Mouse (Mus musculus): ENCODE measurements around the gene Gcfc2. TPM values are rescaled to one million over a fixed set of nuclear protein-coding genes. Genes with fewer than 3 reads are reported as not detected.

Gene Gcfc2
- polyA plus RNA-seq, 1 experiment from 2014 or later = 7.9 TPM

- Histone ChIP-seq H3K27ac (no peak overlapping the region), H3K27me3 (replicated peaks) (no peaks in the 10 kb centered on the region), H3K9ac (no peak overlapping the region), H3K4me2 (no peak overlapping the region), H3K36me3 (peaks cover 99% of the 10 kb centered on the region), H3K9me3 (replicated peaks) (no peaks in the 10 kb centered on the region), H3K4me1 (no peaks in the 10 kb centered on the region), H3K4me3 (no peak overlapping the region)
- no peak for ATAC-seq
- WGBS (ENCODE audit: insufficient replicate concordance) = 85% methylated on average over 6 of the region's 6 CpGs
Measured at GRCm38 (mm10) chr6:81946906-81947305, 23.4 kb downstream of the Gcfc2 start.

- no peak overlapping the region for H3K4me3 ChIP-seq
- H3K27ac ChIP-seq = no peak overlapping the region
- no peak overlapping the region for H3K4me2 ChIP-seq
- no peaks in the 10 kb centered on the region for H3K4me1 ChIP-seq
- peaks cover 97% of the 10 kb centered on the region for H3K36me3 ChIP-seq
- H3K9ac ChIP-seq = no peak overlapping the region
- H3K27me3 ChIP-seq (replicated peaks) = no peaks in the 10 kb centered on the region
- no peaks in the 10 kb centered on the region for H3K9me3 ChIP-seq (replicated peaks)
- 81% methylated on average over 5 of the region's 5 CpGs for WGBS (ENCODE audit: insufficient replicate concordance)
- no peak for ATAC-seq
Measured at GRCm38 (mm10) chr6:81955133-81955532, 31.7 kb downstream of the Gcfc2 start.

- WGBS (ENCODE audit: insufficient replicate concordance) = 74% methylated on average over 4 of the region's 4 CpGs
- no peaks in the 10 kb centered on the region for H3K9me3 ChIP-seq (replicated peaks)
- no peak overlapping the region for H3K27ac ChIP-seq
- H3K4me3 ChIP-seq = no peak overlapping the region
- no peak for ATAC-seq
- H3K4me1 ChIP-seq = no peaks in the 10 kb centered on the region
- no peak overlapping the region for H3K4me2 ChIP-seq
- no peak overlapping the region for H3K9ac ChIP-seq
- no peaks in the 10 kb centered on the region for H3K27me3 ChIP-seq (replicated peaks)
- peaks cover 97% of the 10 kb centered on the region for H3K36me3 ChIP-seq
Measured at GRCm38 (mm10) chr6:81956399-81956798, 32.9 kb downstream of the Gcfc2 start.

- H3K4me2 ChIP-seq = no peak overlapping the region
- no peak overlapping the region for H3K9ac ChIP-seq
- H3K27ac ChIP-seq = no peak overlapping the region
- H3K4me3 ChIP-seq = no peak overlapping the region
- H3K36me3 ChIP-seq = peaks cover 97% of the 10 kb centered on the region
- no peaks in the 10 kb centered on the region for H3K27me3 ChIP-seq (replicated peaks)
- no peak for ATAC-seq
- 76% methylated on average over 11 of the region's 11 CpGs for WGBS (ENCODE audit: insufficient replicate concordance)
- no peaks in the 10 kb centered on the region for H3K9me3 ChIP-seq (replicated peaks)
- H3K4me1 ChIP-seq = no peaks in the 10 kb centered on the region
Measured at GRCm38 (mm10) chr6:81957992-81958391, 34.5 kb downstream of the Gcfc2 start.

GRCm38 (mm10) chr6:81959866-81960265, 36.4 kb downstream of the Gcfc2 start:
- H3K4me1 ChIP-seq = peaks cover 8% of the 10 kb centered on the region
- no peak overlapping the region for H3K4me3 ChIP-seq
- ATAC-seq = no peak
- no peaks in the 10 kb centered on the region for H3K9me3 ChIP-seq (replicated peaks)
- no peak overlapping the region for H3K27ac ChIP-seq
- no peak overlapping the region for H3K9ac ChIP-seq
- H3K27me3 ChIP-seq (replicated peaks) = no peaks in the 10 kb centered on the region
- H3K4me2 ChIP-seq = no peak overlapping the region
- WGBS (ENCODE audit: insufficient replicate concordance) = 83% methylated on average over 8 of the region's 8 CpGs
- peaks cover 90% of the 10 kb centered on the region for H3K36me3 ChIP-seq

GRCm38 (mm10) chr6:81960284-81960683, 36.8 kb downstream of the Gcfc2 start:
- H3K27ac ChIP-seq = no peak overlapping the region
- no peaks in the 10 kb centered on the region for H3K27me3 ChIP-seq (replicated peaks)
- WGBS (ENCODE audit: insufficient replicate concordance) = 87% methylated on average over 1 of the region's 1 CpGs
- no peak overlapping the region for H3K4me3 ChIP-seq
- peaks cover 12% of the 10 kb centered on the region for H3K4me1 ChIP-seq
- no peak for ATAC-seq
- no peak overlapping the region for H3K4me2 ChIP-seq
- H3K9me3 ChIP-seq (replicated peaks) = no peaks in the 10 kb centered on the region
- H3K9ac ChIP-seq = no peak overlapping the region
- H3K36me3 ChIP-seq = peaks cover 86% of the 10 kb centered on the region

- Histone ChIP-seq H3K4me2 (peak within 1 kb of the TSS; percentile 73), H3K4me3 (peak within 1 kb of the TSS; percentile 85), H3K9me3 (replicated peaks) (no peaks in the 10 kb centered on the region), H3K27me3 (replicated peaks) (peaks cover 4% of the 10 kb centered on the region; the same call in 1 of the 2 replicates), H3K27ac (peak within 1 kb of the TSS; percentile 67; the same call in 1 of the 2 replicates), H3K4me1 (peaks cover 13% of the 10 kb centered on the region), H3K9ac (peak within 1 kb of the TSS; percentile 78), H3K36me3 (peaks cover 34% of the 10 kb centered on the region)
- under 1% methylated on average over 44 of the region's 44 CpGs for WGBS (ENCODE audit: insufficient replicate concordance)
- ATAC-seq = peak; percentile 97
Measured at GRCm38 (mm10) chr6:81965296-81966067, 42.0 kb downstream of the Gcfc2 start, which contains the start of gene Mrpl19. Gene Mrpl19 (minus strand): TSS chr6:81965958.

GRCm38 (mm10) chr6:81966068-81966544, 42.6 kb downstream of the Gcfc2 start:
- peaks cover 28% of the 10 kb centered on the region for H3K36me3 ChIP-seq
- peaks cover 13% of the 10 kb centered on the region for H3K4me1 ChIP-seq
- H3K4me2 ChIP-seq = peak overlapping the region; percentile 73
- peak overlapping the region; percentile 78 for H3K9ac ChIP-seq
- H3K4me3 ChIP-seq = peak overlapping the region; percentile 85
- no peak overlapping the region for H3K27ac ChIP-seq
- ATAC-seq = peak; percentile 45
- peaks cover 4% of the 10 kb centered on the region; the same call in 1 of the 2 replicates for H3K27me3 ChIP-seq (replicated peaks)
- no peaks in the 10 kb centered on the region for H3K9me3 ChIP-seq (replicated peaks)
- WGBS (ENCODE audit: insufficient replicate concordance) = 57% methylated on average over 2 of the region's 2 CpGs

GRCm38 (mm10) chr6:81971196-81971595, 47.7 kb downstream of the Gcfc2 start:
- no peak overlapping the region for H3K9ac ChIP-seq
- no peak for ATAC-seq
- H3K4me3 ChIP-seq = no peak overlapping the region
- H3K36me3 ChIP-seq = no peaks in the 10 kb centered on the region
- no peaks in the 10 kb centered on the region for H3K4me1 ChIP-seq
- H3K27ac ChIP-seq = no peak overlapping the region
- no peaks in the 10 kb centered on the region for H3K9me3 ChIP-seq (replicated peaks)
- no peak overlapping the region for H3K4me2 ChIP-seq
- H3K27me3 ChIP-seq (replicated peaks) = peaks cover 4% of the 10 kb centered on the region; the same call in 1 of the 2 replicates
- WGBS (ENCODE audit: insufficient replicate concordance) = 64% methylated on average over 7 of the region's 7 CpGs

GRCm38 (mm10) chr6:81972595-81972994, 49.1 kb downstream of the Gcfc2 start:
- H3K4me3 ChIP-seq = no peak overlapping the region

GRCm38 (mm10) chr6:81975971-81976621, 52.6 kb downstream of the Gcfc2 start:
- ATAC-seq = no peak
- no peak overlapping the region for H3K9ac ChIP-seq

More at GRCm38 (mm10) chr6:81972595-81972994, 49.1 kb downstream of the Gcfc2 start:
- Histone ChIP-seq H3K9me3 (replicated peaks) (no peaks in the 10 kb centered on the region), H3K9ac (no peak overlapping the region), H3K27ac (no peak overlapping the region), H3K4me1 (no peaks in the 10 kb centered on the region), H3K36me3 (no peaks in the 10 kb centered on the region), H3K27me3 (replicated peaks) (peaks cover 4% of the 10 kb centered on the region; the same call in 1 of the 2 replicates), H3K4me2 (no peak overlapping the region)
- ATAC-seq = no peak
- 80% methylated on average over 8 of the region's 8 CpGs for WGBS (ENCODE audit: insufficient replicate concordance)

GRCm38 (mm10) chr6:81979286-81979685, 55.8 kb downstream of the Gcfc2 start:
- H3K9me3 ChIP-seq (replicated peaks) = no peaks in the 10 kb centered on the region
- ATAC-seq = no peak
- 64% methylated on average over 4 of the region's 4 CpGs for WGBS (ENCODE audit: insufficient replicate concordance)

More at GRCm38 (mm10) chr6:81975971-81976621, 52.6 kb downstream of the Gcfc2 start:
- no peak overlapping the region for H3K27ac ChIP-seq
- H3K4me1 ChIP-seq = no peaks in the 10 kb centered on the region
- H3K27me3 ChIP-seq (replicated peaks) = no peaks in the 10 kb centered on the region
- H3K4me2 ChIP-seq = no peak overlapping the region
- no peaks in the 10 kb centered on the region for H3K9me3 ChIP-seq (replicated peaks)
- no peak overlapping the region for H3K4me3 ChIP-seq
- H3K36me3 ChIP-seq = no peaks in the 10 kb centered on the region
- 32% methylated on average over 7 of the region's 7 CpGs for WGBS (ENCODE audit: insufficient replicate concordance)

More at GRCm38 (mm10) chr6:81979286-81979685, 55.8 kb downstream of the Gcfc2 start:
- H3K4me2 ChIP-seq = no peak overlapping the region
- no peak overlapping the region for H3K4me3 ChIP-seq
- H3K36me3 ChIP-seq = no peaks in the 10 kb centered on the region
- no peaks in the 10 kb centered on the region for H3K27me3 ChIP-seq (replicated peaks)
- H3K4me1 ChIP-seq = no peaks in the 10 kb centered on the region
- H3K9ac ChIP-seq = no peak overlapping the region
- no peak overlapping the region for H3K27ac ChIP-seq
